Mouse (Mus musculus) liver, embryonic 12.5 days (tissue): ENCODE results near the gene Acp1. TPM values are rescaled to one million over a fixed set of nuclear protein-coding genes. Genes with fewer than 3 reads are reported as not detected.

Source experiments
- ATAC-seq: fragments of 200-750 bp; cut with Nextera tagmentation; 2 replicates; pipeline ENCODE4 v1.8.0; 2017; ENCODE audit warnings: moderate number of reproducible peaks, mild to moderate bottlenecking, moderate library complexity
- H3K27ac ChIP-seq: fragments of 300-500 bp; sonication (generic); 2 replicates; pipeline ENCODE4 v1.5.1; 2016; ENCODE audit warnings: mild to moderate bottlenecking
- H3K27me3 ChIP-seq: fragments of 300-500 bp; sonication (generic); replicated peaks from 2 replicates; pipeline ENCODE4 v1.6.1; 2016; ENCODE audit warnings: mild to moderate bottlenecking, moderate library complexity
- H3K36me3 ChIP-seq: fragments of 300-500 bp; sonication (generic); 2 replicates; pipeline ENCODE4 v1.6.1; 2016; ENCODE audit warnings: mild to moderate bottlenecking, moderate library complexity
- H3K4me1 ChIP-seq: fragments of 300-500 bp; sonication (generic); 2 replicates; pipeline ENCODE4 v1.6.1; 2016
- H3K4me2 ChIP-seq: fragments of 300-500 bp; sonication (generic); 2 replicates; pipeline ENCODE4 v1.6.1; 2016; ENCODE audit warnings: mild to moderate bottlenecking, moderate library complexity
- H3K4me3 ChIP-seq: fragments of 300-500 bp; sonication (generic); 2 replicates; pipeline ENCODE4 v1.5.1; 2016; ENCODE audit warnings: mild to moderate bottlenecking, moderate library complexity
- H3K9ac ChIP-seq: fragments of 300-500 bp; sonication (generic); 2 replicates; pipeline ENCODE4 v1.6.1; 2016; ENCODE audit warnings: mild to moderate bottlenecking, moderate library complexity
- H3K9me3 ChIP-seq: fragments of 300-500 bp; sonication (generic); replicated peaks from 2 replicates; pipeline ENCODE4 v1.6.1; 2016; ENCODE audit warnings: mild to moderate bottlenecking, moderate library complexity
- WGBS: fragments of 180-500 bp; shearing (Covaris S2); methylation state at CpG from one replicate; pipeline ENCODE4 v1.1.7; 2016; ENCODE audit not compliant: insufficient replicate concordance; 5-methylcytosine and 5-hydroxymethylcytosine counted together
- polyA plus RNA-seq: library from polyadenylated mRNA; unstranded; fragments of >200 nt; fragmentation: Nextera tagmentation; extraction: Ambion mirVana; gene quantifications from 2 replicates; pipeline ENCODE4 v1.2.1, GENCODE M21; 2016

Gene Acp1
- polyA plus RNA-seq, 1 experiment from 2014 or later = 299 TPM

- H3K27ac ChIP-seq = peak overlapping the region; percentile 98
- ATAC-seq = peak; percentile 85
- peaks cover 39% of the 10 kb centered on the region for H3K36me3 ChIP-seq
- 27% methylated on average over 1 of the region's 1 CpGs for WGBS
- H3K9me3 ChIP-seq = no peaks in the 10 kb centered on the region
- peak overlapping the region; percentile 92 for H3K4me3 ChIP-seq
- H3K4me2 ChIP-seq = peak overlapping the region; percentile 85
- peak overlapping the region; percentile 95 for H3K9ac ChIP-seq
- no peaks in the 10 kb centered on the region for H3K27me3 ChIP-seq
- H3K4me1 ChIP-seq = peaks cover 71% of the 10 kb centered on the region
These were observed 2.7 kb downstream of the Acp1 start for GRCm38 (mm10) chr12:30908658-30909057.

GRCm38 (mm10) chr12:30897039-30897438 lies 14.3 kb downstream of the Acp1 start:
- Histone ChIP-seq H3K4me3 (no peak overlapping the region), H3K9ac (peak overlapping the region; percentile 35; the same call in 1 of the 2 replicates), H3K9me3 (no peaks in the 10 kb centered on the region), H3K4me2 (peak overlapping the region; percentile 27), H3K36me3 (peaks cover 86% of the 10 kb centered on the region), H3K27ac (peak overlapping the region; percentile 84), H3K4me1 (peaks cover 38% of the 10 kb centered on the region), H3K27me3 (no peaks in the 10 kb centered on the region)
- WGBS = 31% methylated on average over 4 of the region's 4 CpGs
- peak; percentile 96 for ATAC-seq

GRCm38 (mm10) chr12:30891438-30891837 lies 20.0 kb downstream of the Acp1 start:
- 83% methylated on average over 7 of the region's 7 CpGs for WGBS
- Histone ChIP-seq H3K4me3 (no peak overlapping the region), H3K4me2 (no peak overlapping the region), H3K9ac (no peak overlapping the region), H3K36me3 (peaks cover 38% of the 10 kb centered on the region), H3K9me3 (no peaks in the 10 kb centered on the region), H3K27me3 (peaks cover 11% of the 10 kb centered on the region), H3K27ac (no peak overlapping the region), H3K4me1 (peaks cover 28% of the 10 kb centered on the region)
- no peak for ATAC-seq

- no peak overlapping the region for H3K4me3 ChIP-seq
- ATAC-seq = peak; percentile 18; the same call in 1 of the 2 replicates
- 29% methylated on average over 5 of the region's 5 CpGs for WGBS
- no peak overlapping the region for H3K9ac ChIP-seq
- no peak overlapping the region for H3K4me2 ChIP-seq
- H3K9me3 ChIP-seq = no peaks in the 10 kb centered on the region
- peaks cover 28% of the 10 kb centered on the region for H3K4me1 ChIP-seq
- peaks cover 24% of the 10 kb centered on the region for H3K27me3 ChIP-seq
- H3K27ac ChIP-seq = no peak overlapping the region
- peaks cover 26% of the 10 kb centered on the region for H3K36me3 ChIP-seq
These were observed 21.3 kb downstream of the Acp1 start for GRCm38 (mm10) chr12:30890067-30890466.

GRCm38 (mm10) chr12:30888003-30888402 lies 23.4 kb downstream of the Acp1 start:
- peak; percentile 91 for ATAC-seq
- Histone ChIP-seq H3K4me1 (peaks cover 37% of the 10 kb centered on the region), H3K9me3 (no peaks in the 10 kb centered on the region), H3K27me3 (peaks cover 45% of the 10 kb centered on the region), H3K9ac (no peak overlapping the region), H3K4me3 (no peak overlapping the region), H3K4me2 (peak overlapping the region; percentile 24; the same call in 1 of the 2 replicates), H3K36me3 (peaks cover 8% of the 10 kb centered on the region), H3K27ac (peak overlapping the region; percentile 51; the same call in 1 of the 2 replicates)
- 51% methylated on average over 4 of the region's 4 CpGs for WGBS

GRCm38 (mm10) chr12:30885891-30886290 lies 25.5 kb downstream of the Acp1 start:
- WGBS = 66% methylated on average over 6 of the region's 6 CpGs
- peaks cover 60% of the 10 kb centered on the region for H3K27me3 ChIP-seq
- H3K9ac ChIP-seq = no peak overlapping the region

GRCm38 (mm10) chr12:30884622-30885230 lies 26.7 kb downstream of the Acp1 start:
- Histone ChIP-seq H3K4me2 (peak overlapping the region; percentile 65), H3K27ac (no peak overlapping the region), H3K4me3 (peak overlapping the region; percentile 39), H3K36me3 (no peaks in the 10 kb centered on the region), H3K9ac (no peak overlapping the region), H3K9me3 (no peaks in the 10 kb centered on the region), H3K4me1 (peaks cover 26% of the 10 kb centered on the region), H3K27me3 (peaks cover 64% of the 10 kb centered on the region)
- ATAC-seq = no peak
- 7% methylated on average over 39 of the region's 39 CpGs for WGBS

More at GRCm38 (mm10) chr12:30885891-30886290, 25.5 kb downstream of the Acp1 start:
- Histone ChIP-seq H3K27ac (no peak overlapping the region), H3K4me2 (no peak overlapping the region), H3K4me1 (peaks cover 35% of the 10 kb centered on the region), H3K4me3 (no peak overlapping the region), H3K9me3 (no peaks in the 10 kb centered on the region), H3K36me3 (no peaks in the 10 kb centered on the region)
- ATAC-seq = no peak

GRCm38 (mm10) chr12:30883986-30884621 lies 27.3 kb downstream of the Acp1 start, which contains the start of gene Alkal2:
TSS of gene Alkal2 (plus strand) at chr12:30884322.
- no peak for ATAC-seq
- no peaks in the 10 kb centered on the region for H3K36me3 ChIP-seq

GRCm38 (mm10) chr12:30883592-30883985 lies 27.8 kb downstream of the Acp1 start:
- peaks cover 23% of the 10 kb centered on the region for H3K4me1 ChIP-seq
- 16% methylated on average over 4 of the region's 4 CpGs for WGBS
- peak overlapping the region; percentile 65 for H3K4me2 ChIP-seq
- H3K9me3 ChIP-seq = no peaks in the 10 kb centered on the region
- H3K4me3 ChIP-seq = peak overlapping the region; percentile 39
- no peak for ATAC-seq
- no peaks in the 10 kb centered on the region for H3K36me3 ChIP-seq
- no peak overlapping the region for H3K9ac ChIP-seq
- peaks cover 70% of the 10 kb centered on the region for H3K27me3 ChIP-seq
- H3K27ac ChIP-seq = no peak overlapping the region

More at GRCm38 (mm10) chr12:30883986-30884621, 27.3 kb downstream of the Acp1 start, which contains the start of gene Alkal2:
- Histone ChIP-seq H3K4me2 (peak within 1 kb of the TSS; percentile 65), H3K4me3 (peak within 1 kb of the TSS; percentile 39), H3K27ac (no peak within 1 kb of the TSS), H3K4me1 (peaks cover 26% of the 10 kb centered on the region), H3K27me3 (peaks cover 69% of the 10 kb centered on the region), H3K9ac (no peak within 1 kb of the TSS), H3K9me3 (no peaks in the 10 kb centered on the region)
- 1% methylated on average over 56 of the region's 58 CpGs for WGBS

GRCm38 (mm10) chr12:30879447-30879846 lies 31.9 kb downstream of the Acp1 start:
- no peak overlapping the region for H3K27ac ChIP-seq
- no peak overlapping the region for H3K9ac ChIP-seq
- no peaks in the 10 kb centered on the region for H3K9me3 ChIP-seq
- 53% methylated on average over 6 of the region's 6 CpGs for WGBS
- no peak for ATAC-seq
- H3K4me1 ChIP-seq = peaks cover 6% of the 10 kb centered on the region; the same call in 1 of the 2 replicates
- H3K4me2 ChIP-seq = no peak overlapping the region
- H3K36me3 ChIP-seq = no peaks in the 10 kb centered on the region
- peaks cover 50% of the 10 kb centered on the region for H3K27me3 ChIP-seq
- H3K4me3 ChIP-seq = no peak overlapping the region

GRCm38 (mm10) chr12:30865781-30866180 lies 45.6 kb downstream of the Acp1 start:
- Histone ChIP-seq H3K4me1 (no peaks in the 10 kb centered on the region), H3K4me2 (no peak overlapping the region), H3K9me3 (no peaks in the 10 kb centered on the region), H3K27ac (no peak overlapping the region), H3K36me3 (no peaks in the 10 kb centered on the region), H3K27me3 (no peaks in the 10 kb centered on the region), H3K4me3 (no peak overlapping the region), H3K9ac (no peak overlapping the region)
- 61% methylated on average over 4 of the region's 4 CpGs for WGBS
- no peak for ATAC-seq

GRCm38 (mm10) chr12:30864347-30864746 lies 47.0 kb downstream of the Acp1 start:
- WGBS = 67% methylated on average over 2 of the region's 2 CpGs
- Histone ChIP-seq H3K27ac (no peak overlapping the region), H3K4me1 (no peaks in the 10 kb centered on the region), H3K27me3 (no peaks in the 10 kb centered on the region), H3K36me3 (no peaks in the 10 kb centered on the region), H3K9me3 (no peaks in the 10 kb centered on the region), H3K4me2 (no peak overlapping the region), H3K9ac (no peak overlapping the region), H3K4me3 (no peak overlapping the region)
- ATAC-seq = no peak
